In the genomic region with DNA sequence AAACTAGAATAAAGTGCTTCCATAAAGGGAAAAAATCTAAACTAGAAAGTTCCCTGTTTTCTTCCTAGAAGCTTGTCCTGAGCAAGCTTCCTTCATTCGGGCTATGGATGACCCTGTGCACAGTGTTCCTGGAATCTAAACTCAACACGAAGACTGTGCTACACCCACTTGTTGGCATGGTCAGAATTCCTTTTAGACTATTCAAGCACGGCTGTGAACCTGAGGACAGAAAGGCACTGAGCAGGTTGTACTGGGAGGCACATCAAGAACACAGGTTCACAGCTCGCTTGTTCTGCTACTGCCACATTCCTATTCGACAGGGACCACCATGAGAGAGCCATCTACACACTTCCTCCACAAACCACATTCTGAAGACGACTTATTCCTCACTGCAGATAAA, we compare ENCODE assay signal across 28 mouse cellular contexts.
"Had no signal": no experiment of that assay in that cellular context is flagged by ENCODE, and none has a peak within 500 bp of the region (broad histone marks: within the 10 kb centered on the region; RNA-seq: fewer than 3 reads in every experiment).

No protein-coding gene starts in this region.

- H3K27ac ChIP-seq: left cerebral cortex, adult 2 months; limb, embryonic 10.5 days; limb, embryonic 12.5 days; limb, embryonic 13.5 days; limb, embryonic 15.5 days; liver, embryonic 12.5 days; liver, embryonic 13.5 days; liver, embryonic 14.5 days; liver, embryonic 15.5 days; lung, embryonic 15.5 days; macrophage; midbrain, embryonic 10.5 days; midbrain, embryonic 12.5 days; midbrain, embryonic 13.5 days; midbrain, embryonic 15.5 days; neural tube, embryonic 12.5 days; neural tube, embryonic 13.5 days had no signal

- H3K36me3 ChIP-seq: limb, embryonic 10.5 days; limb, embryonic 12.5 days; limb, embryonic 13.5 days; limb, embryonic 15.5 days; liver, embryonic 12.5 days; liver, embryonic 13.5 days; liver, embryonic 15.5 days; lung, embryonic 15.5 days; midbrain, embryonic 10.5 days; midbrain, embryonic 12.5 days; midbrain, embryonic 13.5 days; midbrain, embryonic 15.5 days; neural tube, embryonic 12.5 days; neural tube, embryonic 13.5 days had no signal

- H3K4me1 ChIP-seq: limb, embryonic 10.5 days; limb, embryonic 12.5 days; limb, embryonic 13.5 days; limb, embryonic 15.5 days; liver, embryonic 12.5 days; liver, embryonic 13.5 days; liver, embryonic 15.5 days; megakaryocyte, embryonic 14.5 days; midbrain, embryonic 12.5 days; midbrain, embryonic 13.5 days; midbrain, embryonic 15.5 days; neural tube, embryonic 12.5 days; neural tube, embryonic 13.5 days had no signal

- H3K27me3 ChIP-seq: limb, embryonic 12.5 days; limb, embryonic 13.5 days; limb, embryonic 15.5 days; liver, embryonic 12.5 days; liver, embryonic 13.5 days; liver, embryonic 15.5 days; lung, embryonic 15.5 days; megakaryocyte, embryonic 14.5 days; midbrain, embryonic 12.5 days; midbrain, embryonic 13.5 days; midbrain, embryonic 15.5 days; neural tube, embryonic 12.5 days; neural tube, embryonic 13.5 days had no signal

- H3K4me3 ChIP-seq: left cerebral cortex, adult 2 months; limb, embryonic 10.5 days; limb, embryonic 12.5 days; limb, embryonic 13.5 days; limb, embryonic 15.5 days; liver, embryonic 12.5 days; liver, embryonic 13.5 days; liver, embryonic 15.5 days; lung, embryonic 15.5 days; megakaryocyte, embryonic 14.5 days; midbrain, embryonic 10.5 days; midbrain, embryonic 12.5 days; midbrain, embryonic 13.5 days; midbrain, embryonic 15.5 days; myocyte; neural tube, embryonic 12.5 days; neural tube, embryonic 13.5 days had no signal

- ATAC-seq: liver, embryonic 12.5 days; liver, postnatal 0 days; midbrain, embryonic 13.5 days; midbrain, embryonic 15.5 days; midbrain, embryonic 16.5 days had no signal

- DNase-seq: layer of hippocampus, postnatal 36 days; left cerebral cortex, postnatal 4 days; liver; liver, embryonic 13.5 days; liver, postnatal 0 days; lung, postnatal 4 days; midbrain, embryonic 14.5 days had no signal

- H3K4me2 ChIP-seq: limb, embryonic 12.5 days; limb, embryonic 13.5 days; limb, embryonic 15.5 days; liver, embryonic 11.5 days; liver, embryonic 12.5 days; liver, embryonic 13.5 days; liver, embryonic 15.5 days; lung, embryonic 15.5 days; midbrain, embryonic 11.5 days; midbrain, embryonic 12.5 days; midbrain, embryonic 13.5 days; midbrain, embryonic 15.5 days; neural tube, embryonic 12.5 days; neural tube, embryonic 13.5 days had no signal

- H3K9me3 ChIP-seq: limb, embryonic 10.5 days; limb, embryonic 12.5 days; limb, embryonic 13.5 days; limb, embryonic 15.5 days; liver, embryonic 12.5 days; liver, embryonic 13.5 days; liver, embryonic 15.5 days; lung, embryonic 15.5 days; megakaryocyte, embryonic 14.5 days; midbrain, embryonic 10.5 days; midbrain, embryonic 12.5 days; midbrain, embryonic 13.5 days; midbrain, embryonic 15.5 days; neural tube, embryonic 12.5 days; neural tube, embryonic 13.5 days had no signal

- H3K9ac ChIP-seq: limb, embryonic 12.5 days; limb, embryonic 13.5 days; limb, embryonic 15.5 days; liver, embryonic 12.5 days; liver, embryonic 13.5 days; liver, embryonic 14.5 days; liver, embryonic 15.5 days; liver, postnatal 0 days; lung, embryonic 15.5 days; midbrain, embryonic 12.5 days; midbrain, embryonic 13.5 days; midbrain, embryonic 15.5 days; neural tube, embryonic 12.5 days; neural tube, embryonic 13.5 days had no signal
